Mouse (Mus musculus): ENCODE data around the gene Obsl1.
A peak's percentile ranks its signal among the peaks of the same experiment; 100 is the strongest.

DNA sequence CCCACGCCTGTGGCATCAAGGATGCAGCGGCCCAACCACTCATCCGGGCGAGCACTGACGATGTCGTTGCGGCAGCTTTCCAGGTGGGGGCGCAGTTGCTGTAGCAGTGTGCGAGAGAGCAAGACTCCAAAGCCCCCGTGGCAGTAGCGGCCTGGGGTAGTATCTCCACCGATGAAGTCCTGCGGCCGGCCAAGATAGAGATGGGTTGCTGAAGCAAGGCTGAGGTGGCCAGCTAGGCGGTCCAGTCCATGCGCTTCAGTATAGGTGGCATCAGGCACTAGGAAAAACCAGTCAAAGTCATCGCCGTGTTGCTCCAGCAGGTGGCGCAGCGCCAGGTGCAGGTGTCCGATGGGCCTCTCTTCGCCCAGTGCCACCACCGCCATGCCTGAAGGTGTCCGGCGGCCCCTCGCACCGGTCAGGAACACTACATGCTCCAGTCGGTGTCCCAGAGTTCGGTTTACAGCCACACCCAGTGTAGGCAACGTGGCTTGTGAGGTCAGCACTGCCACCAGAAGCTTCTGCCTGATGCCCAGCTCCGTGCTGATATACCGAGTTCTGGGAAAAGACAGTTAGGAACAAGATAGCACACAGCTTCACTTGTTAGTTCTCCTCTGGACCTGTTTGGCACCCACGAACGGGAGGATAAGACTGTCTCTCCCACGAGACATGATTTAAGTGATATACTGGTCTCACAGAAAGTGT is 28.8 kb downstream of the Obsl1 start:
- TF ChIP-seq CTCF (IDR thresholded peaks at IDR 0.05; ENCODE audit: insufficient read depth, low read length) (peak; percentile 62), POLR2A (IDR thresholded peaks at IDR 0.05; ENCODE audit: borderline replicate concordance, extremely low read depth, low read depth, low read length) (no peak)
